Mouse (Mus musculus): ENCODE measurements around the gene Rnf152.
A peak's percentile ranks its signal among the peaks of the same experiment; 100 is the strongest.

Rnf152 gene

DNA sequence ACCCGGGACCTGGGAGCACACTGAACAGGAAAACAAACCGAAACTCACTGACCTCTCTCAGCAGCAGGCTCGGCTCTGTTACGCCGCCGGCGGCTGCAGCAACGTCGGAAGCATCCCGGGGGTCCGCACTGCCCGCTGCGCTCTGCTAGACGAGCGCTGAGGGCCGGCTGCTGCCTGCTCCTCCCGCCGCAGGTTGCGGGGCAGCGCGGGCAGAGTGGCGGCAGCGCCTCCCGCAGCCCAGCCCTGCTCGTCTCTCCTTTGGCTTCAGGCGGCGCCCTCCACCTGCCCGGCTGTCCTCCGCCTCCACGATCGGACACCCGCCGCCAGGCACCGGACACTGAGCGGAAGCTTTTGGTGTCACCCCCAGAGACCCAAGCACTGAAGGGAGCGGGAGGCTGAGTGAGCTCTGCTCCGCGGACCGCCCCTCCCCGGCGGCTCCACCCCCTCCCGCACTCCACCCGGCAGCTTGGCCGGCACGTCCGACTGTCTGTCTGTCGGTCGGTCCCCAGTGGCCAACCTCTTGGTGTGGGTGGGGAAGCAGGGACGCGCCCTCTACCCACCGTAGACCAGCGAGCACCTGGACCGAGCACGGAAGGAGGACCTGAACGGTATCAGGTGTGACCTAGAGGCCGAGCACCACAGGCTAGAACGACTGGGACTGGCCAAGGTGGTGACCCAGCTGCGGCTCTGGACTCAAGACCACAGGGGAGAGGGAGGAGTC, at the start of gene Rnf152:
Gene Rnf152 (minus strand): TSS at position 420 of the 721 bp plus-strand sequence.
- DNase-seq = peak; percentile 81

- DNase-seq = no peak
Measured at GRCm38 (mm10) chr1:105402853-105403252, 46.3 kb upstream of the Rnf152 start.

- no peak for DNase-seq
Measured at GRCm38 (mm10) chr1:105384141-105384937, 27.8 kb upstream of the Rnf152 start.

DNA sequence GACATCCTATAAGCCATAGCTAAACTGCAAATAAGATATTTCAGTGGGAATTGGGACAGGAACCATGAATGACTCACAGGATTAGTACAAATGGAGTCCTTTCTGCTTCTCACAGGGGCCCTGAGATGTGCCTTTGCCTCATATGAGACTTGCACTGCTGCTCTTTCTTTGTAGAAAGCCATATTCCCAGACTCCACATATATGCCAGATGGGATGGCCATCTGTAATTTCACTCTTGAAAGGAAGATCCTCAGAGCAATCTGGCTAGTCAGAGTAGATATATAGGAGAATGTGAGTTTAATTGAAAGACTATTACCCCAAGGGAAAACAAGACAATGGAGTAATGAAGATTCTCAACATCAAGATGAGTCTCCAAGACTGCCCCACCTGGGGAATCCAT, 21.0 kb upstream of the Rnf152 start:
- DNase-seq = no peak

DNA sequence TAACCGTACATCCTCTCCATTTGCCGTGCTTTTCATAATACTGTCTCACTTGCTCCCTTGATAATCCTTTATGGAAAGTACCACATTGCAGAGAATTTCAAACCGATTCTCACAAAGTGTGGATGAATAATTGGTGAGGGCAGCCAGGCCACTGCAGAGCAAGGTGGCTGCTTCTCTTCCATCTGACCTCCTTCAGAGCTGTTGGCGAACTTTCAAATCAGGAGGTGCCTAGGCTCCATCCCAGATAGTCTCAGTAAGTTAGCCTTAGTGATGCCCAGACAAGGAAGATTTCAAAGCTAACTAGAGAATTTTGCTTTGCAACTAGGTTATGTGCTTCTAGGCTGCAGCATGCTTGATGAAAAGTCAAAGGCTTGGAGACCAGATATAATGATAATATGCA, 18.1 kb upstream of the Rnf152 start:
- DNase-seq = no peak

DNA sequence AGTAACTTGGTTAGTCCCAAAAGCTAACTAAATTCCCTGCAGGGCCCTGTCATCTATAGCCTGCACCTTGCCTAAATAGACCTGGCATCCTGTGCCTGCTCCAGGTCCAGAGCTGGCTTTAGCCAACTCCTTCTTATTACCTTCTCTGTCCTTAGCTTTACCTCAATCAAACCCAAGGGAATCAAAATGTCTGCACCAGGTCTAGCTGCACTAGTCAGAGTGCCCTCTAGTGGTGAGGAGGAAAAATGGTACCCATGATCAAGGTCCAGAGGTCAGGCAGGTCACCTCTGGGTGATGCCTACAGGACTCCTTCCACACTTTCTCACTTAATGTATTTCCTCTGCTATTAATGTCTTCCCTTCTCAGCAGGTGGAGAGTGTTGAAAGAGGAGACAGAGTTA, 6.2 kb upstream of the Rnf152 start:
- DNase-seq = no peak

DNA sequence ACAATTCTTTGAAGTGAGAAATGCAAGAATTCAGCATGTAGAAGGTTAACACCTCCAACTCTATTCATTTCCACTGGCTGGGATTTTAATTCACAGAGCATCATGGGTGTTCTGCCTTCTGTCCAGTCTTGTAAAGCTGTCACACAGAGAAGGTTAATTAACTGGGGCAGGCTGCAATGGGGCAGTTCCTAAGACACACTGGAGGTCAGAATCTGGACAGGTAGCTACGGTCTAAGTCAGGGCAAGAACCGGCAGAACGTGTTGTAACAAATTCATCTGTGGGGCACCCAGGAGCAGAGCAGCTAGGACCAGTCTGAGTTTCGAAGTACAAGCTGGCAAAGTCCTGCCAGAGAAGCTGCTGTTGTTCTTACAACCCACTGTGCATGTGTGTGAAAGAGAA, 2.4 kb upstream of the Rnf152 start:
- DNase-seq = no peak

DNA sequence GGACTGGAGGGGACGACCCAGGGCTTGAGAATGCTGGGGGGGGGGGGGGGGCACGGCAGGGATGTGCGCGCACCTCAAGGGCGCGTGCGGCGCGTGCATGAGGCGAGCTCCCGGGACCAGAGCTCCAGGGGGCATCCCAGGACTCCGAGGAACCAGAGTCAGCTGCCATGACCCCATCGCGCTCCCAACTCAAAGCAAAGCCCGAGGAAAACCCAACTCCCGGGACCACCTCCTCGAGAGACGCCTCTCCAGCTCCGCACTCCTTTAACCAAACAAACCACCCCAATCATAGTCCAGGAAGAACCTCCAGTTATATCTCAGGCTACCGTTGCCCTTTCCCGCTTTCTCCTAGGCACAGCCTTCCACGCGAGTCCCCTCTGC, 610 bp downstream of the Rnf152 start:
- peak; percentile 53 for DNase-seq

GRCm38 (mm10) chr1:105354901-105355891, 1.3 kb downstream of the Rnf152 start:
- DNase-seq = peak; percentile 64

DNA sequence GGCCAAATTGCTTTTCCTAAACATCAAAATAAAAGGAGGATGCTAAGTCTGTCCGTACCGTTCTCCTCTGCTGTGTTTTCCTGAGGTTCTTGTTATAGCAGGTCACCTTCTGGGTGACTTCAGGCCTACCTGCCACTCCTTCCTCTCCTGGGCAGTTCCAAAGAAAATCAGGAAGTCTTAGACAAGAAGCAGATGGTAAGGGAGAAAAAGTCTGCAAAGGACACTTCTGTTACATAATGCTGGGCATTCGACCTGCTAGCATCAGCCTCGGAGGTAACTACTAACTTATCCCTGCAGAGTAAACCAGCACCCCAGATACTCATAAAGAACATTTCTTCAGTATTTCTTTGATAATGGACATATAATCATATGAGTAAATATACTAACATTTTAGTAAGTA, 4.7 kb downstream of the Rnf152 start:
- no peak for DNase-seq

DNA sequence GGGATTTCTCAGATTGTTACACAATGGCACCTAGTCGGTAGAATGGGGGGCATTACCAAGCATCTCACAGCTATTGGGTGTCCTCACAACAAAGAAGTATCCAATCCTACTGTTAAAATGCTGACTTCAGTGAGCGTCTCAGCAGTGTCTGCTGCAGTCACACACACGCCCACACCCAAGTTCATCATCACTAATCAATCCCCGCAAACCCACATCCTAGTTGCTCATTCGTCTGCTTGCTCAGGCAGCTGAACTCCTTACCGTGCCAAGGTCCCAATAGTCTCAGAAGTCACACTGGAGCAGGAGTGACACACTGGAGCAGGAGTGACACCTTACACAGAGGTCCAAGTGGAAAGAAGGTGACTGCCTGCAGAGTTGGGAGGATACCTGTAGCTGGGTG, 14.2 kb downstream of the Rnf152 start:
- DNase-seq = no peak

- no peak for DNase-seq
Measured at GRCm38 (mm10) chr1:105340943-105341342, 15.6 kb downstream of the Rnf152 start.

DNA sequence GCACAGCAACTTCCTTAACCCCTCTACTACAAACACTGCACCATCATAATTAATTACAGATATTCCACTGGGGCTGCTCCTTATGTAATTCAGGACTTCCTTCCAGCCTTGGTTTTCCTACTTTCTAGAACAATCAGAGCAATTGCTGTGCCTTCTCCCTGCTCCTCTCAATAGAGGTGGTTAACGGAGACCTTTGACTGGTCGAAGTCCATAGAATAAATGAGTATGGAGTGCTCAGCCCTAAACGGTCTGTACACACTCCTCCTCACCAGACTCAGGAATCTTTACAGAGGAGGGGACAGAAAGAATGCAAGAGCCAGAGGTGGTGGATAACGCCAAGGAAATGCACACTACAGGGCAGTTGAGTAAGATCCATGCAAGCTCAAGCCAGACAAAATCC, 19.1 kb downstream of the Rnf152 start:
- DNase-seq = no peak

DNA sequence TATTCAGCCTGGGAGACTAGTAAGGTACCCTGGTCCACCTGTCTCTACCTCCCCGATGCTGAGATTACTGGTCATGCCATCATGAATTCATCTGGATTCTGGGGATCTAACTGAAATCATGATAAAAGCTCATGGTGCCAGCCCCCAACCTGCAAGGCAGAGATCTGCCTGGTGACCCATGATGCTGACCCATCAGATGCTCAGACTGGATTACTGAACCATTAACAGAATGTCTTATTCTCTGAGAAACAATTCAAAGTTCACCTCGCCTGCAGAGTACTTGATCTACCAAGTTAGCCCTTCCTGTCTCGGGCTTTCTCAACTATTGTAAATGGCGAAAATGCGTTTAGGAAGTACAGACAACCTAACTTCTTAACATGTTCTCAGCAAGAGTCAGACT, 20.4 kb downstream of the Rnf152 start:
- DNase-seq = no peak

- no peak for DNase-seq
Measured at GRCm38 (mm10) chr1:105332087-105332731, 24.3 kb downstream of the Rnf152 start.

DNA sequence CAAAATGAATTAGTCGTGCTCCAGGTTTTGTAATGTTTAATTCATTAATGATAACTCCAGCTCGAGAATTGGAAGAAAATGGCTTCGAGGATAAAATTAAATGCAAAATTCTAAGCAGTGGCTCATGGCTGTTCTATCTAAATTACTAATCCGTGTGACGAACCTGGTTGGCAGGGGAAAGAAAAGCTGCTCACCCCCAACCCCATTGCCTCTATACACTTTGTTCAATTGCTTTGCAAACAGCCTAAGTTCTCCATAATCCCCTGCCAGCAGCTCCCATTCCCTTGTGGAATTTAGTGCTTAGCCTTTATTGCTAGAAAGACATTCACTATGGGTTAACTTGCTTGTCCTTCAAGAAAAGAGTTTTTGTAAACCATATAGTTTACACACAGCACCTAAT, 24.9 kb downstream of the Rnf152 start:
- DNase-seq = no peak

- no peak for DNase-seq
Measured at GRCm38 (mm10) chr1:105330581-105331320, 25.8 kb downstream of the Rnf152 start.

GRCm38 (mm10) chr1:105327789-105328188, 28.7 kb downstream of the Rnf152 start:
- DNase-seq = no peak

GRCm38 (mm10) chr1:105324636-105325035, 31.9 kb downstream of the Rnf152 start:
- DNase-seq = no peak

GRCm38 (mm10) chr1:105314010-105314800, 42.3 kb downstream of the Rnf152 start:
- no peak for DNase-seq

DNA sequence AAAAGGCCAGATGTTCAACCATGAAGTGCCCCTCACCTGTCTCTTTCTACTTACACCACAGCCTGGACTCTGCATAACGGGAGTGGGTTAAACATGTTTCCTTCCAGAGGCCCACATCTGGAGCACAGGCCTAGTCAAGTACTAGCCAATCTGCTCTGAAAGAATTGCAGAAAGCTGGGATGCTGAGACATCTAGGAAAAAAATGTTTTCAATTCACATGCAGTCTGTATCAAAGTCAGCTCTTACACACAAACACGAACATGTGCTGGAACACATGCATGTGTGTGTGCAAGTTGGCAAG, 44.0 kb downstream of the Rnf152 start:
- no peak for DNase-seq
